Mouse (Mus musculus): ENCODE data around the gene Sspo.

DNA sequence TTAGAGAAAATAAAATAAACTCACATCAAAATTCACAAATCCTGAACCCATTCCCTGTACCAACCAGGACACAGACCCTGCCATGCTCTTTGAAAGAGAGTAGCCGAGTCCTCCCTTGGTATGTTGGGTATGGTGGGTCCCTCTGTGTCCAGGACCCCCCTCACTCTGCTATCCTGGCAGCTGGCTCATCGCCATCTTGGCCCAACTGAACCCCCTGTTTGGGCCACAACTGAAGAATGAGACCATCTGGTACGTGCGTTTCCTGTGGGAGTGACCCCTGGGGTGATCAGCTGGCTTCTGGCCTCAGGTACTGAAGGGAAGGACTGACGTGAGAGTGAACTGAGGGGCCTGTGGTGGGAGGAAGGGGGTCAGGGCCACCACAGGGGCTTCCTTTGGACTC, 91.8 kb downstream of the Sspo start:
- TF ChIP-seq POLR2A (IDR thresholded peaks at IDR 0.05; ENCODE audit: insufficient read length, low read depth): no peak
- TF ChIP-seq E2F4 (IDR thresholded peaks at IDR 0.05; ENCODE audit: insufficient read depth): no peak
- no peak for TF ChIP-seq CEBPB (IDR thresholded peaks at IDR 0.05; ENCODE audit: insufficient read depth, poor library complexity, severe bottlenecking)
- no peak for TF ChIP-seq REST (IDR thresholded peaks at IDR 0.05; ENCODE audit: insufficient read depth, insufficient read length)
- TF ChIP-seq MYOG (IDR thresholded peaks at IDR 0.05; ENCODE audit: control insufficient read depth in 1 of 3, insufficient read depth in 1 of 3, insufficient read length in 2 of 3, low read depth in 2 of 3): no peak
